Mouse (Mus musculus): ENCODE results near the gene Sf3a2.

GRCm38 (mm10) chr10:80761821-80762220 lies 36.2 kb upstream of the Sf3a2 start:
- TF ChIP-seq CTCF (IDR thresholded peaks at IDR 0.05; ENCODE audit: low read depth, low read length) (no peak), POLR2A (IDR thresholded peaks at IDR 0.05; ENCODE audit: extremely low read depth, insufficient read depth, low read length) (no peak)
